Mouse (Mus musculus) embryo, embryonic 10.5 days (tissue): ENCODE results near the gene Gm20388.
A peak's percentile ranks its signal among the peaks of the same experiment; 100 is the strongest.

Experiments used
- DNase-seq: peaks from one replicate; pipeline ENCODE4 v3.0.0-alpha.2; 2015; ENCODE audit warnings: low spot score

Gene Gm20388

DNA sequence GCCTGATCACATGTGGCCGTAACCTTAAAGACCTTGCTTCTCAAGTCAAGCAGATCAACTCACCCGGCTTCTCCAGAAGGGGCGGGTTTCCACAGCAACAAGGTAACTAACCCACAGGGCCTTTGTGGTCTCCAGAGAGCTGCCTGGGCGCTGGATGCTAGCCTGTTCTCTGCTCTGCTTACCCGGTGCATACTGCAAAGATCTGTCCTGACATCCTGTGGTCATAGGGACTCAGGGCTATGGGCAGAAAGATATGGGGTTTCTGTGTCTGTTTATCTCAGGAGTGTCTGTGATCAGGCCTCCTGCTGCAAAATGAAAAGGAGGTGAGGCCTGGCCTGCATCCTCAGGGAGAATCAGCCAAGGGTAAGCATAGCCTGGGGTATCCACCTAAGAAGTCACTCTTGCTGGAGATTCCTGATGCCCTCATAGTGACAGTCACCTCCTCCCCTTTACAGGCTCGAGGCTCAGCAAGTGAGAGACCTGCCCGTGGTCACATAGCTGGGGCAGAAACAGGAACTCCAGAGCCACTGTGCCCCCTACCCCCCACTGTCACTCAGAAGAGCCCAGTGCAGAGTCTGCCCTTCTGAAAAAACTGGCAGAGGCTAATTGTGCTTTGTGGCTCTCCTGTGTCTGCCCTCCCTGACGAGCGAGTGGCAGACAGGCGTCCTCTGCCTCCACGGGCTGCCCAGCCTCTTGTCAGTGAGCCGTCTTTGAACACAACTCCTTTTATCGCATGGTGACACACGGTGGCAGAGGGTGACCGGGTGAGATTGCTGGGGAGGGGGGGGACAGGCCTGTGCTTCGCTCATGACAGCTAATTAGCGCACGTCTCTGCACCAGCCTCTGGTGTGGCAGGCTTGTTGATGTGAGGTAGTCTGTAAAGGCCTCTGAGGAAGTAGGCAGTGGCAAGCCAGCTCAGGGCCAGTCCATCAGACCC is 383.0 kb downstream of the Gm20388 start:
- no peak for DNase-seq

DNA sequence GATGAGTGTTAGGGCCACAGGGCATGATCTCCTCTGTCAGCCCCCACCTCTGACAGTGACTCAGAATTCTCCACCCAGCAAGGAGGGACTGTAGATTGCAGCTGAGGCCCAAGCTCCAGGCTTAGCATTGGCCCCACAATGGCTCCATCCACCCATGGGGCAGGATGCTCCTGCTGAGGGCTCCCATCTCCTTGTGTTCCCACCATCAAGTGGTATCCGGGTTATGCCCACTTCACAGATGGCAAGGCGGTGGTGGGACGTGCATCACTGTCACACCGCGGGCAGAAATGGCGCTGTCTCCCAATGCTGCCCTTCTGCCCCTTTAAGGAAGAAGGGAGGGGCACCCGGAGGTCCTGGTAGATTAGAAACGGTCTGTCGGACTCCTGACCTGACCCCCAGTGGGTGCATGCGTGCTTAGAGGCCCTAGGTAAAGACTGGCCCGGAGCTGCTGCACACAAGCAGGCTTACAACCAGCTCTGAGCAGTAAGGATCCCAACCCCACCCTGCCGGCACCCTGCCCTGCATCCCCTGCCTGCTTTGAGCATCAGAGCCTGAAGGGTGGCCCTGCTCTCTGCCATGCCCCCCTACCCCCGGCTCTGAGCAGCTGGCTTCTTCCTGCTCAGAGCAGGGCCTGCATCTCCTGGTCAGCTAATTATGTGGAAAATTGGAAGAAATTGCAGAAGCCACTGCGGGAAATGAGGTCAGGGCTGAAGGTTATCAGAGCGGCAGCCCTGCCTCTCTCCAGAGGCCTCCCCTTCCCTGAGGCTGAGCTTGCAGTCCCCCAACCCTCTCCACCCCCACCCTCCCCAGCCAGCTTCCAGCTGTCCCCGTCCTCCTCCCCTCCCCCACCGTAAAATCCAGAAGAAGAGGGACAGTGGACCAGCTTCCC is 384.6 kb downstream of the Gm20388 start:
- peak; percentile 81 for DNase-seq

DNA sequence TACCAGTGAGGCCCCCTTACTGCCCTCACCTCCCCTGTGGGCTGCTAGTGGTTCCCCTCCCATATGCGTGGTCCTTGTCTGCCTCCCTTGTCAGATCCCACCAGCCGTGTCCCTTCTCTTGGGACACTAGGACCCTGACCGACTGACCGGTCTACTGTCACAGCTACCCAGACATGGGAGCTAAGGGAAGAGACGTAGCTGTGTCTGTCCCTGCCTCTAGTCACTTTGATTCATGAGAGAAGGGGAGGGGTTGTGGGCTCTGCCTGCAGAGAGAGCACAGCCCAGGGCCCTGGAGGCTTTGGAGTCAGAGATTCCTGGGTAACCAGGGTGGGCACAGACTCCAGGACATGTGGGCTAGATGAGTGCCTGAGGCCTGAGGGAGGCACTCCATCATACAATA is 386.4 kb downstream of the Gm20388 start:
- DNase-seq: peak; percentile 67

DNA sequence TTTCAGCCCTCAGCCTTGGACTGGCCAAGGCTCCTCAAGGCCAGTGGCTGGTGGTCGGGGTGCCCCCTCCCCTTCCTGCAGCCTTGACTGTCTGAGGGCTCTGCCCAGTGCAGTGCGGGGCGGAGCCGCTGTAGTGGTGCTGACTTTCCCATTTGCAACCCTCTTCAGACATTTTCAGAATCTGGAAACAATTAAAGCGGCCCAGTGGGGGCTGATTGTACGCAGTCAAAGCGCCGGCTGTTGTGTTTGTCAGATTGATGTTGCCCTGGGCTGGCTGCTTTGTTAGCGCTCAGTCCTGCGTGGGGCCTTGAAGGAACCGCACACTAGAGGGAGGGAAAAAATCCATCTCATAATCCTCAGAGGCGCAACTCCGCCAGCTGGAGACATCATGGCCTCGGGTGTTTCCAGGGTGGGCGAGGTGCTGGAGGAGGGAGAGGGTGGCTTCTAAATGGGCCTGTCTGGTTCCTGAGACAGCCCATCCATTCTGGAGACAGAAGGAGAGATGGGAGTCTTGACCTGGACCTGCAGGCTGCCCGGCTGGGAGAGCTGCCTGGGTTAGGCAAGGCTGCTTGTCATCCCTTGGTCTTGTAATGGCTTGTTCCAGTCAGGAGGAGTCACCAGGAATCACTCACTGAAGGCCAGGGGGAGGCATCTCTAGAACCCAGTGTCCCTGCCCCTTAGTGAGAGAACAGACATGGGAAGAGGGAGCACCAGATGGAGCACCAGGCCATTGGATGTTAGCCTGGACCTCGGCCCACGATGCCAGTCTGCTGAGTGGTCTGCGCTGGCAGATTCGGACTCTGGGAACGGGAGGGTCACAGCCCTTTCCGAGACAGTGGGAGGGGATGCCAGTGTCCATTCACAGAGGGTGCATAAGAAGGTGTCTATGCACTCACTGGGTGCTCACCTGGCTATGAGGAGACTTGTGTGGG is 388.2 kb downstream of the Gm20388 start:
- peak; percentile 91 for DNase-seq

DNA sequence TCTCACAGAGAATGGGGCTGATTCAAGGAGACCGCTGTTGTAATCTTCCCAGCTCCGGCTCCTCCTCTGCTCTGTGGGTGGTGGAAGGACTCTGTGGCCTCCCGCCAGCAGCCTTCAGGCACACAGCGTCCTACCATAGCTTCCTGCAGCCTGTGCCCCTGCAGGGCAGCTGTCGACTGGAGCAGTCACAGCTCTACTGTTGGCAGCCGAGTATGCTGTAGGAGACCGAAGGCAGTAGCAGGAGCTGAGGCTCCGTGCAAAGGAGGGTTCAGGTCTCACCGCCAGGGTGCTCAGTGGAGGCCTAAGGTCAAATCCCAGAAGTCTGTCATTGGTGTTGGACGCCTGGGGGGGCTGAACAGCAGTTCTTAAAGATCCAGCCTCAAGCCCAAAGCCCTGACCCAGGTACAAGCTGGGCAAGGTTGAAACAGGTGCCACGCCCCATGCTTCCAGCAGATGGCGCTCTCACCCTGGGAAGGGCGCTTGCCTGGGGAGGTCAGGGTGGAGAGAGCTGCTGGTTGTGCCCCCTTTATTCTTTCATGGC is 390.0 kb downstream of the Gm20388 start:
- DNase-seq: peak; percentile 79

DNA sequence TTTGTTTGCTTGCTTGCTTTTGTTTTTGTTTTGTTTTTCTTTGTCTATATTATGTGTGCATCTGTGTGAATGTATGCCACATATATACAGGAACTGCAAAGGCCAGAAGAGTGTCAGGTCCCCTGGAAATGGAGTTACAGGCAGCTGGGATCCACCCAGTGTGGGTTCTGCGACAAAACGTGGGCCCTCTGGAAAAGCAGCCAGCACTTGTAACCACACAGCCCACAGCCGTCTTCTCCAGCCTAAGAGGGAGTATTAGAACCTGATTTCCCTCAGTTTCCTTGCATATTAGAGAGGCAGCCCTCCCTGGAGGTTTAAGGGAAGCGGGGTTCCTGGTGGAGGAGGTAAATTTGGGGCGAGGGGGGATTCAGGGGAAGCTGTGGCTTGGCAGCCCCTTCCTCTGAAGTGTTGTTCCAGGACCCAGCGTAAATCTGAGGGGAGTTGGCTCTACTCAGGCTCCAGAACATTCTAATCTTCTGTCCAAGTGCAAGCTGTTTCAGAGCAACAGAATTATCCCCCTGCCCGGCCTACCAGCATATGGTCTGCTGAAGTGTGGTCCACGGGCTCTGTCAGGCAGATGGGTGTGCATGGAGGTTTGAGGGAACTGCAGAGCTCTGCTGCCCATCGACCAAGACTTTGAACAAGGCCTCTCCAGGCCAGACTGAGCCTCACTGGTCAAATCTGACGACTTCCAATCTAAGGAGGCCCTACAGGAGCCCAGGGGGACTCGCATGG is 392.5 kb downstream of the Gm20388 start:
- no peak for DNase-seq

DNA sequence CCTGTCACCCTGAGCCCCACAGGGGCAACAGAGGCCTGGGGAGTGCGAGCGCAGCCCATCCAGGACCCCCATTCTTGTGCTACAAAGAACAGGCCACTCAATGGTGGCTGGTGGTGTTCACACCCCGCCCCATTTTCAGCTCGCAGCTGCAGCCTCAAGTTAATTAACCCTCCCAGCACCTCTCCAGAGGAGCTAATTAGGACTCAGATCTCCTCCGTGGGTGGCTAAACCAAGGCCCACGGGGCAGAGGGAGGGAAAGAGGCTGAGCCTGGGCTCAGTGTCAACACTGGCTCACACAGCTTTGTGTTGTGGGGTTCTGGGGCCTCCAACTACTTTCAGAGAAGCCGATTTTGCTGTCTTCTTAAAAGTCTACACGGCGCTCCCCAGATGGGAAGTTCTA is 393.5 kb downstream of the Gm20388 start:
- no peak for DNase-seq

DNA sequence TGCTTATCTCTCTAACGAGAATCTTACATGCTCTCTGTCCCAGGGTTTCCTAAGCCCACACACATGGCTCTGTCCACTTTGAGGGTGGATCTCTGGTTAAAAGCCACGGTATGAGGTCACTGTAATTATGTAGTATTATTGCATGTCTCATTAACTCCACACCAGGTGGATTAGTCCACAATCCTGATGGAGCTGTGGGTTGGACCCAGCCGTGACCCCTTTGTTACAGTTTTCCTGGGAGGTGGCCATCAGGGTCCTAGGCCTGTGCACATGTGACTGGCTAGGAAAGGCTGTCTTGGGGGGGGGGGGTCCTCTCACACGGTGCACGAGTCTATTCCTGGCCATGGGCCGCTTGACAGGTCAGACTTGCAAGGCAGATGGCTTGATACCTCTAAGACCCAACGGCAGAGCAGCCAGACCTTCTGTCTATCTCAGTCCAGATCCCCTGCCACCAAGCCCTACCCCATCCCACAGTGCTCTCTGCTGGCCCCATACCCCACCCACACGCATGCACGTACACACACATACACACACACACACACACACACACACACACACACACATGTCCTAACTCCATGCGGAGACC is 395.3 kb downstream of the Gm20388 start:
- DNase-seq: no peak

DNA sequence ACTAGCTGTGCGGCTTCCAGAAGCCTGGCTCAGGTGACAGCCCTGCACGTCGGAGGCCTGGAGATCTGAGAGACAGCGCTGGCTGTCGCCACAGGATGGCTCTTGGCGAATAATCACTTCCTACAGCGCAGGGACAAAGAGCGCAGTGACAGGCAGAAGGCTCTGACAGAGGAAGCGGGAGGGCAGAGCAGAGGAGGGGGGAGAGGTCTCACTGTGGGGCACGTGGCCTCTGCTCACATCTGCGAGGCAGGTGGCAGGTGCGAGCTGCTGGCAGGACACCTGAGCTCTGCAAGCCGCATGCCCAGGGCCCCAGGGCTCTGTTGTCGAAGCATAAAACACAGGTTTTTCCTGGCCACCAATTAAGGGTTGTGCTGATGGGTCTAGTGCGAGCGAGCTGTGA is 396.5 kb downstream of the Gm20388 start:
- peak; percentile 70 for DNase-seq

DNA sequence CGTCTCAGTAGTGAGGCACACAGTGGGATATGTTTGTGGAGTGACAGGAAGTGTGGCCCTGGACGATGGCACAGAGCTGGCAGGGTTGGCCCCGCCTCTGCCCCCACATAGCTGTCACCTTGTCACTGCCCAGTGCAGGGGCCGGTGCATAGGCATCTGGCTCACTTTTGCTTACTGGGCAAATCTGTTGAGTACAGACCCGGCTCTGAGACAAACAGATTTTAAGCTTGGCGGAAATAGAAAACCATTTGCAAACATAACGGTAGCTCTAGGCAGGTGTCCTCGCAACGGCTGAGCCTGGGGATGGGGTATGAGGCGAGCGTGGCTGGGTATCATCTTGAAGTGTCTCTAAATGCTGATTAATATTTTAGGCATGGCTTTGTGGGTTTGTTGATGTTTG is 396.9 kb downstream of the Gm20388 start:
- no peak for DNase-seq

DNA sequence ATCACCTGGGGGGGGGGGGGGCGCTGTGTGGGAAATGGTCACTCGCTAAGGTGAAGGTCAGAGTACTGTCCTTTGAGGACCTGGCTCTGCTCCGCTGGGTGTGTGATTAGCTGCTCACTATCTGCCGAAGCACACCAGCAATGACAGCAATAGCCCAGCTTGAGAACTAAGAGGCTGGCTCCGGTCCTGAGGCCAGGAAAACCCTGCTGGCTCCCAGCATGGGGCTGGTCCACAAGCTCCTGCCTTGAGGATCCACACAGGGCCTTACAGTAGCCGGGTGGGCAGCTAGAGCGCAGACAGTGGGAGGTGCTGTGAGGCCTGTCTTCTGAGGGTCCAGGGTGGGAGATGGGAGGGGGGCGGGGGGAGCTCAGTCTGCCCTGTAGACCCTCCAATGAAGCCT is 397.5 kb downstream of the Gm20388 start:
- DNase-seq: no peak

DNA sequence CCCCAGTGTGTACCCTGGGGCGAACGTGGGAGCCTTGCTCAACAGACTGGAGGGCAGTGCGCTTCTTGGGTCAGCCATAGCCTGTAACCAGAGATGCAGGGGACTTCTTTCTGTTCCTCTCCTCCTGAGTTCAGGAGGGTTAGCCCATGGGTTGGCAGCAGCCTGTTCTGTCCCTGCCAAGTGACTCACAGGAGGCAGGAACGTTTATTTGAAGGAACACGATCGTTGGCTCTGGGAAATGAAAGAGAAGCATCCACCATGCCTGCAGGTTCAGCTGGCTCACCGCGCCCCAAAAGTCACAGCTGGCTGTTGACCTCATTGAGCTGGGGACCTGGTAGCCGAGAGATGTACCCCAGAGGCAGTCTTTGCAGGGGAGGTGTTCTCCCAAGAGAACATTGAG is 397.9 kb downstream of the Gm20388 start:
- DNase-seq: no peak

DNA sequence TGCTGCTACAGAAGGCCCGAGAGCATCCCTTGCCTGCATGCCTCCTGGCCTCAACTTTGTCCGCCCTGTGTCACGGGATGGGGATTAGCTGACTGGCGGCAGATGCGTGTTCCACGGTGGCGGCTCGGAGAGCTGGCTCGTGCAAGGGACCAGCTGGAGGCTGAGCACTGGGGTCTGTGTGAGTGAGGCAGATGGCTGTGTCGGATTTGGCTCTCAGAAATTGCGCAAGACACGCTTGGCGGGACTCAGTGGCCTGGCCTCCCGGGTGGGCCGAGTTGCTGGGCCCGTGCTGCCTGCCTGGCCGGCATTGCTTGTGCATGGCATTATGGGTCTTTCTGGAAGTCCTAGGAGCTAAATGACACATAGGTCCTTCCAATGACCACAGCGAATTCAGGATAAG is 398.7 kb downstream of the Gm20388 start:
- DNase-seq: no peak

DNA sequence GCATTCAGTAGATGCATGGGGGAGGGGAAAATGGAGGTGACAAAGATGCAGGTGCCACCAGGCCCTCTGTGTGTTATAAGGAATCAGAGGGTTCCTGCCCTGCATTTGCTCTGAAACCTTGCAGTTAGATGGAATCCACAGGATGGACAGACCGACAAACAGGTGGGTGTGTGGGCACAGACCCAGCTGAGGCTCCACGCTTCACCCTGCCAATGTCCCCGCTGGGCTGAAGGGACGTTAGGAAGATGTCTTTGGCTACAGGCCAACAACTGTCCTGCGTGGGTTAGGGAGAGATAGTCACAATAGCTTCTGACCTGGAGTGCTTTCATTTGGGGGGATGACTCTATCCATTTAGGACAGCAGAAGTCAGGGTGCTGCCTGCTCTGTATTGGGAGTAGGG is 399.4 kb downstream of the Gm20388 start:
- no peak for DNase-seq

DNA sequence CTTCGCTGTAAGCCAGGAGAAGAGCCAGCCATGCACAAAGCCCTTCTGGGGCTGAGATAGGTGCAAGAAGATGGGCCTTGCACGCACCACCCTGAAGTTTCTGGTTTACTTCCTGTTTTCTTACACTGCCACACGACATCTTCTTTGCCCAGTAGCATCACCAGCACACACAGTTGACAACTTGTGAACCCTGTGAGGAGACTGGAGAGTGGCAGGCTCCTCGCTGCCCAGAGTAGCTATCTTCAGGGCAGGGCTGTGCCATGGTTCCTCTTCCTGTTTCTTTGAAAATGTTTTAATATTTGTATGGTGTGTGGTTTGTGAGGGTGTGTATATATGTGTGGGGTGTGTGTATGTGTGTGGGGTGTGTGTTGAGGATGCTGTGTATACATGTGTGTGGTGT is 401.8 kb downstream of the Gm20388 start:
- no peak for DNase-seq

DNA sequence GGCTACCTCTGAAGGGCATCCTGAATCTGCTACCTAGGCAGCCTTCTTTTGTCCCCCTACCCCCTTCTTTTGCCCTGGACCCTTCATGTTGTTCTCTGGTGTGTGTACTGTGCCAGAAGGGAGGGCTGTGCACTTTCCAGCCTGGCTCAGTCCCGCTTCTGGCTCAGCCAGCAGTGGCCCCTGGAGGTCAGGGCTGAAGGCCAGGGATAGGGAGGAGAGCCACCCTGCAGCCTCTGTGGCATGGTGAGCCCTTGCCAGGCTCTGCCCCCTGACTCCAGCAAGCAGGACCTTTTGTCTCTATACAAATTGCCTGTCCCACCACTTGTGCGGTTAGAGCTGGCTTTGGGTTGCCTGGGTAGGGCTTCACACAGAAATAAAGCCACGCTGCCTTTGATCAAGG is 403.0 kb downstream of the Gm20388 start:
- no peak for DNase-seq

DNA sequence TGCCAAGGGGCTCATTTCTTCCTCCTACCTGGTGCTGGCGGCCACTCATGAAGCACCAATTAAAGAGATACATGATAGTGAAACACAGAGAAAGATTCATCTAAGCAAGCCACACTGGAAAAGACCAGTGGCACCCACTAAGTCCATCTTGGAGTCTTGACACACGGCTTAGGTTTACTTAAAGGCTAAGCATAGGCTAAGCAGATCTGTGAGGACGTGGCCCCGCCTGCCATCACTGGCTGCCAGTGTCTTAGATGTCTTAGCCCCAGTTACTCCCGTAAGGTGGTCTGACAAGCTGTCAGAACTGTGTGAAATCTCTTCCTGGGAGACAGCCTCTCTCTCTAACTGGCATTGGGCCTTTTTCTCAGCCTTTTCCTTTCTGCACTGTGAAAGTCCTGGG is 404.3 kb downstream of the Gm20388 start:
- DNase-seq: no peak

DNA sequence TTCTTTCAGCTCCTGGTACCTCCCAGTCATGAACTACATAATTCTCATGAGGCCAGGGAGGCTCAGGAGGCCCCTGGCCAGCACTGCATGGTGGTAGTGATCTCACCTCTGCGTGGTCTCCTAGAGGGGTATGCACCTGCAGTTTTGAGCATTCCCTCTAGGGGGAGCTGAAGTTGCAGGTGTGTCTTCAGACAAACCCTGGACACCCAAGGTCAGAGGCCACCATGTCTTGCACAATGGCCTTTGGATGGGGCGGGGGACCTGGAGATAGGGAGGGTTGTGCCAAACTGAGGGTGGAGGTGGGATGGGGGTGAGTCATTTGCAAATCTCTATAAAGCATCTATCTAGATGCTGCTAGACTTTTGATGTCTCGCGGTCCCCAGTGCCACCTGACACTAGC is 405.0 kb downstream of the Gm20388 start:
- DNase-seq: no peak

DNA sequence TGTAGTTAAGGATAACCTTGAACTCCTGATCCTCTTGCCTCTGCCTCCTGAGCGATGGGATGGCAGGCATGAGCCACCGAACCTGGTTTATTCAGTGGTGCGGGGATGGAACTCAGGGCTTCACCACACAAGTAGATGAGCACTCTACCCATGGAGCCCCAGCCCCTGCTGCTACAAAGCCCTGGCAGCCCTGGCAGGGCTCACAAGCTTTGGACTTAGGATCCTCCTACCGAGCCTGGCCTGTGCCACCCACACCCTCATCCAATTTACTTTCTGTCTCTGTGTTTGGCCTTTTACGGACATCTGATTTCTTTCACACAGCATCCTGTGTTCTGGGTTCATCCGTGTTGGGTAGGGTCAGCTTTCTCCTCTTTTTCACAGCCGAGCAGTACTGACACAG is 406.1 kb downstream of the Gm20388 start:
- no peak for DNase-seq

DNA sequence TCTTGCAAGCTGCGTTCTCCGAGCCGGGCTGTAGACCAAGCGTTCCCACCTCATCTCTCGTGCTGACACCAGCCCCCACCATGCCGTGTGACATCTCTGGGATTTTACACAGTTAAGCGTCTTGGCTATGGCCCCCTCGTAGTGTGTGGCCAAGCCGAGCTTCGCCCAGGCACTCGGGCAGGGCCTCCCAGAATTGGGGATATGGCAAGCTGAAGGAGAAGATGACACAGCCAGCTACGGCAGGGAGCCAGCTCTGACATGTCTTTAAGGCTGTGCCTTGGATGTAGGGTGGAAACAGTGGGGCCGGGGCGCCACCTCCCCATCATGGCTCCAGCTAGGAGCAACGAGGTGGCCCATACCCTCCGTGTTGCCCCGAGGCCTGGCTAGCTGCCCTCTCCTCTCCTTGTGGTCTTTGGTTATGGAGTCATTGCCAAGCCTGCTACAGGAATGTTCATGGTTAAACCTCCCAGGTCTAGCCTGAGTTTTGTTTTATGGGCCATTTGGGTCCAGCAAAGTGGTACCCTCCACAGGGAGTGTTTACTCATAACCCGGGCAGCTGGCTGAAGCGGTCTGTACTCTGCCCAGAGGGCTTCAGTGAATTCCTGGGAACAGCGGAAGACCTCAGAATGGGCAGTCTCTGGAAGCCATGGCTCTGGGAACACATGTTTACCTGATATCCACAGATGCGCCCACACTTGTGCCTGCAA is 406.6 kb downstream of the Gm20388 start:
- no peak for DNase-seq
